Mouse (Mus musculus) layer of hippocampus, postnatal 36 days (tissue): Measurements from ENCODE around the gene E2f6. TPM values are rescaled to one million over a fixed set of nuclear protein-coding genes. Genes with fewer than 3 reads are reported as not detected.

Source experiments
- DNase-seq, 2 experiments: peaks; one replicate each; pipeline ENCODE4 v3.0.0; 2022
- microRNA-seq, 2 experiments: library from miRNA; unstranded; fragments of <30 nt; microRNA quantifications; one replicate each; pipeline ENCODE4 v1.2.0; 2021
- total RNA-seq, 2 experiments: library from RNA; stranded (reverse); gene quantifications; 2 replicates each; pipeline ENCODE4 v1.2.3; 2021

E2f6 gene
- total RNA-seq, 2 experiments from 2014 or later, result 32.2 to 33.8 TPM

- no peak for DNase-seq
Measured at GRCm38 (mm10) chr12:16875269-16875668, 64.5 kb downstream of the E2f6 start.

- no peak for DNase-seq
Measured at GRCm38 (mm10) chr12:16875678-16876077, 64.9 kb downstream of the E2f6 start.

- no peak for DNase-seq
Measured at GRCm38 (mm10) chr12:16876667-16877066, 65.9 kb downstream of the E2f6 start.

- DNase-seq, result no peak
Measured at GRCm38 (mm10) chr12:16877141-16877540, 66.4 kb downstream of the E2f6 start.

GRCm38 (mm10) chr12:16877679-16878078 is 66.9 kb downstream of the E2f6 start:
- no peak for DNase-seq

- DNase-seq, result no peak
Measured at GRCm38 (mm10) chr12:16879369-16879768, 68.6 kb downstream of the E2f6 start.

GRCm38 (mm10) chr12:16880077-16880476 is 69.3 kb downstream of the E2f6 start:
- DNase-seq, result no peak

GRCm38 (mm10) chr12:16882442-16882841 is 71.7 kb downstream of the E2f6 start:
- no peak for DNase-seq

GRCm38 (mm10) chr12:16883111-16883510 is 72.3 kb downstream of the E2f6 start:
- DNase-seq, result no peak

GRCm38 (mm10) chr12:16884534-16884933 is 73.8 kb downstream of the E2f6 start:
- DNase-seq, result no peak

GRCm38 (mm10) chr12:16886354-16886753 is 75.6 kb downstream of the E2f6 start:
- DNase-seq, result no peak

Small RNA genes lying within 50 kb of the gene (microRNA-seq; reads per million reads assigned to microRNA genes)
- gene Gm44305, result 0 reads per million in 2 experiments

Other genes starting within 250 kb of the E2f6 start
- gene Lpin1, start 200.0 kb upstream of the E2f6 start, total RNA-seq, result 10 to 100 TPM; 25.1 to 26.3 TPM
- gene Ntsr2, start 157.6 kb upstream of the E2f6 start, total RNA-seq, result 100 to 1,000 TPM; 195 to 199 TPM
- gene Greb1, start 10.1 kb upstream of the E2f6 start, total RNA-seq, result under 1 TPM; 0.61 to 0.72 TPM
- gene Rock2, start 83.9 kb downstream of the E2f6 start, total RNA-seq, result 100 to 1,000 TPM; 136 to 137 TPM
- 1 to 10 TPM; 1.0 to 1.2 TPM for gene Pqlc3, start 189.4 kb downstream of the E2f6 start, total RNA-seq
- gene 2410004P03Rik, start 200.8 kb downstream of the E2f6 start, total RNA-seq, result under 1 TPM; 0.25 to 0.61 TPM